Mouse (Mus musculus): ENCODE measurements around the gene Dcdc2c.

Gene Dcdc2c

GRCm38 (mm10) chr12:28552299-28552698, at the start of gene Dcdc2c:
Dcdc2c (minus strand) TSS chr12:28552399.
- DNase-seq (ENCODE audit: low read depth, low spot score) = no peak

- no peak for DNase-seq (ENCODE audit: low read depth, low spot score)
Measured at GRCm38 (mm10) chr12:28598526-28598991, 46.4 kb upstream of the Dcdc2c start.

- DNase-seq (ENCODE audit: low read depth, low spot score) = no peak
Measured at GRCm38 (mm10) chr12:28598110-28598509, 45.9 kb upstream of the Dcdc2c start.

- DNase-seq (ENCODE audit: low read depth, low spot score) = no peak
Measured at GRCm38 (mm10) chr12:28597699-28598098, 45.5 kb upstream of the Dcdc2c start.

- no peak for DNase-seq (ENCODE audit: low read depth, low spot score)
Measured at GRCm38 (mm10) chr12:28596851-28597250, 44.7 kb upstream of the Dcdc2c start.

GRCm38 (mm10) chr12:28590428-28590827, 38.2 kb upstream of the Dcdc2c start:
- DNase-seq (ENCODE audit: low read depth, low spot score) = no peak

- DNase-seq (ENCODE audit: low read depth, low spot score) = peak; percentile 82
Measured at GRCm38 (mm10) chr12:28589090-28589868, 37.1 kb upstream of the Dcdc2c start.

- no peak for DNase-seq (ENCODE audit: low read depth, low spot score)
Measured at GRCm38 (mm10) chr12:28587949-28588348, 35.8 kb upstream of the Dcdc2c start.

- no peak for DNase-seq (ENCODE audit: low read depth, low spot score)
Measured at GRCm38 (mm10) chr12:28584036-28584435, 31.8 kb upstream of the Dcdc2c start.

- DNase-seq (ENCODE audit: low read depth, low spot score) = no peak
Measured at GRCm38 (mm10) chr12:28582423-28582822, 30.2 kb upstream of the Dcdc2c start, which contains the start of gene Allc. Allc (minus strand) TSS chr12:28582523.

- peak; percentile 41 for DNase-seq (ENCODE audit: low read depth, low spot score)
Measured at GRCm38 (mm10) chr12:28579132-28579531, 26.9 kb upstream of the Dcdc2c start.

GRCm38 (mm10) chr12:28578147-28578546, 25.9 kb upstream of the Dcdc2c start:
- no peak for DNase-seq (ENCODE audit: low read depth, low spot score)

GRCm38 (mm10) chr12:28575366-28576070, 23.3 kb upstream of the Dcdc2c start:
- no peak for DNase-seq (ENCODE audit: low read depth, low spot score)

- no peak for DNase-seq (ENCODE audit: low read depth, low spot score)
Measured at GRCm38 (mm10) chr12:28572241-28572640, 20.0 kb upstream of the Dcdc2c start.

- DNase-seq (ENCODE audit: low read depth, low spot score) = no peak
Measured at GRCm38 (mm10) chr12:28551775-28552174, 424 bp downstream of the Dcdc2c start.

GRCm38 (mm10) chr12:28548887-28549286, 3.3 kb downstream of the Dcdc2c start:
- no peak for DNase-seq (ENCODE audit: low read depth, low spot score)

- DNase-seq (ENCODE audit: low read depth, low spot score) = no peak
Measured at GRCm38 (mm10) chr12:28514264-28514775, 37.9 kb downstream of the Dcdc2c start.

- DNase-seq (ENCODE audit: low read depth, low spot score) = no peak
Measured at GRCm38 (mm10) chr12:28509699-28510280, 42.4 kb downstream of the Dcdc2c start.

GRCm38 (mm10) chr12:28494289-28494688, 57.9 kb downstream of the Dcdc2c start:
- DNase-seq (ENCODE audit: low read depth, low spot score) = no peak

- DNase-seq (ENCODE audit: low read depth, low spot score) = no peak
Measured at GRCm38 (mm10) chr12:28482483-28483160, 69.6 kb downstream of the Dcdc2c start.

- no peak for DNase-seq (ENCODE audit: low read depth, low spot score)
Measured at GRCm38 (mm10) chr12:28460951-28461431, 91.2 kb downstream of the Dcdc2c start.

Data from A20 (cell line).